Mouse (Mus musculus) E14TG2a.4 (cell line): Measurements from ENCODE around the gene Rps16.
"Not testable (repeated sequence)": the region's sequence is repeated elsewhere in the genome, so short reads cannot be mapped to it uniquely, and the experiment has no call there.

Experiments
- H3K27me3 ChIP-seq: 2 replicates; pipeline ENCODE4 v1.6.1; 2014; ENCODE audit warnings: low read length, control low read depth; ENCODE audit not compliant: insufficient read depth
- H3K36me3 ChIP-seq: 2 replicates; pipeline ENCODE4 v1.6.1; 2014; ENCODE audit warnings: low read length, control low read depth; ENCODE audit not compliant: insufficient read depth
- H3K4me1 ChIP-seq: replicated peaks from 2 replicates; pipeline ENCODE4 v1.6.1; 2014; ENCODE audit warnings: low read depth, low read length, control low read depth
- H3K4me3 ChIP-seq: replicated peaks from 2 replicates; pipeline ENCODE4 v1.5.1; 2014; ENCODE audit warnings: mild to moderate bottlenecking, low read length
- H3K9me3 ChIP-seq: 2 replicates; pipeline ENCODE4 v1.6.1; 2014; ENCODE audit warnings: low read length, control low read depth
- CTCF ChIP-seq: conservative IDR thresholded peaks from 2 replicates; pipeline ENCODE4 v1.5.1; 2014; ENCODE audit warnings: low read length
- NANOG ChIP-seq: IDR thresholded peaks from 2 replicates; pipeline ENCODE4 v1.6.1; 2014; ENCODE audit warnings: borderline replicate concordance, low read length, mixed read lengths
- POU5F1 ChIP-seq: IDR thresholded peaks from 2 replicates; pipeline ENCODE4 v1.6.1; 2014; ENCODE audit warnings: low read length, borderline replicate concordance

The Rps16 gene

DNA sequence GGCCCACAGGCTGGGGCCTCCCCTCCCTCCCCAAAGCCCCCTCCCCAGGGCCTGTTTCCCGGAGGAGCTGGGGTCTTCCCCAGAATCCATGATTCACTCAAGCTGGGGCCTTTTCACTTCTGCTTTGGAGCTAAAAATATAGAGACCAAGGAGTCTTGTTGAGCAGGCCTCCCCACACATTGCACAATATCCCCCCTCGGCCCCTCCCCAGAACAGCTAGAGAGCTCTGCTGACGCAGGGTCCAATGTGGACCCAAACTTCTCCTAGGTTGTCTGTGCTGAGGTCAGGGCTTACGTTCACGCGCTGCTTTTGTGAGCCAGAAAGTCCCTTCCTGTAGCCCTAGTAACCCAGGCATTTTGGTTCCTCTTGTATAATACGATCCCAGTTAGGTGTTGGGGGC lies 35.6 kb downstream of the Rps16 start:
- no peak overlapping the region for H3K4me3 ChIP-seq
- H3K27me3 ChIP-seq, result no peaks in the 10 kb centered on the region
- H3K36me3 ChIP-seq, result peaks cover 70% of the 10 kb centered on the region
- TF ChIP-seq POU5F1 (no peak), NANOG (no peak), CTCF (no peak)
- peaks cover 76% of the 10 kb centered on the region for H3K4me1 ChIP-seq
- H3K9me3 ChIP-seq, result no peaks in the 10 kb centered on the region

- Histone ChIP-seq H3K4me1 (peaks cover 76% of the 10 kb centered on the region), H3K4me3 (no peak overlapping the region), H3K36me3 (peaks cover 72% of the 10 kb centered on the region), H3K27me3 (no peaks in the 10 kb centered on the region), H3K9me3 (no peaks in the 10 kb centered on the region)
- TF ChIP-seq NANOG, result no peak
- peak; percentile 49 for TF ChIP-seq CTCF
Observed at GRCm38 (mm10) chr7:28386462-28386861, 36.0 kb downstream of the Rps16 start.

DNA sequence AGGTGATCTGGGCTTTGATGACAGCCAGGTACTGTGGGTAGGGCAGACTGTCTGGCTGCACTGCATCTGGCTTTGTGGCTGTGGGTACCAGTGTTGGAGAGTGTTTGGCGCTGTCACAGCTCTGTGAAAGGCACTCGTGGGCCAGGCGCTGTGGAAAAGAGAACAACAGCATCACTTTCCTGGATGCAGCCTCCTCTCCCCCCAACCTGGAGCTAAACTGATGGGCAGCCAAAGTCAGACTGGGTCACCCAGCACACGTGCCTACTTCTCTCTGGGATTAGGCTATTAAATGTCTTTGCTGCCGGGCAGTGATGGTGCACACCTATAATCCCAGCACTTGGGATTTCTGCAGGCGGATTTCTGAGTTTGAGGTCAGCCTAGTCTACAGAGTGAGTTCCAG lies 36.4 kb downstream of the Rps16 start:
- not testable (repeated sequence) for H3K27me3 ChIP-seq, H3K4me3 ChIP-seq, H3K9me3 ChIP-seq
- Histone ChIP-seq H3K36me3 (peaks cover 72% of the 10 kb centered on the region), H3K4me1 (peaks cover 76% of the 10 kb centered on the region)

DNA sequence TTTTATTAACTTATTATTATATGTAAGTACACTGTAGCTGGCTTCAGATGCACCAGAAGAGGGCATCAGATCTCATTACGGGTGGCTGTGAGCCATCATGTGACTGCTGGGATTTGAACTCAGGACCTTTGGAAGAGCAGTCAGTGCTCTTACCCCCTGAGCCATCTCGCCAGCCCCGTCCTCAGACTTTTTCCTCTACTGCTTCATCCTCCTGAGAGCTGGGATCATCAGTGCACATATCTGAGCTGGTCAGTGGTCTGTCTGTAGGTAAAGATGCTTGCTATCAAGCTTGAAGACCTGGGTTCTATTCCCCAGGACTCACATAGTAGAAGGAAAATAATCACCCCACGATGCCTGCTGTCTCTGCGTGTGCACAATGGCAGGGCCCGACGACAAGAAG lies 36.9 kb downstream of the Rps16 start:
- H3K4me3 ChIP-seq, H3K9me3 ChIP-seq, H3K27me3 ChIP-seq: not testable (repeated sequence)
- H3K4me1 ChIP-seq, result peaks cover 73% of the 10 kb centered on the region
- H3K36me3 ChIP-seq, result peaks cover 72% of the 10 kb centered on the region

DNA sequence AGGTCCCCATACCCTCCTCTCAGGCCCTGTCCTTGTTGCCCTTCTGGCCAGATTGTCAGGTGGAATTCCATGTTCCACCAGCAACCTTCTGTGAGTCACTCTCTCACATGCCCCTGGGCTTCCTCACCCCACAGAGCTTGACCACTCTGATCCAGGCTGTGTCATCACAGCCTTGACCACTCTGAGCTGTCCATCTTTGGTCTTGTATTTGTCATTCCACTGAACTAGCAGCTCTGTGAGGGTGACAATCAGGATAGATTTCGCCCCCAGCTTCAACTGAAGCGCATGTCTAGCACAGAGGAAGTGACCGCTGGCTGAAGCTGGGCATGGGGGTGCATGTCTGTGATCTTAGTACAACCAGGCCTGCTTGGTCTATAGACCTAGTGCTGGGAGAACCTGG lies 39.9 kb downstream of the Rps16 start:
- TF ChIP-seq NANOG (no peak), POU5F1 (no peak), CTCF (no peak)
- no peaks in the 10 kb centered on the region for H3K9me3 ChIP-seq
- H3K4me1 ChIP-seq, result peaks cover 55% of the 10 kb centered on the region
- H3K4me3 ChIP-seq, result no peak overlapping the region
- H3K36me3 ChIP-seq, result peaks cover 67% of the 10 kb centered on the region
- H3K27me3 ChIP-seq, result no peaks in the 10 kb centered on the region

- H3K4me3 ChIP-seq, result peak within 1 kb of the TSS; percentile 99
- TF ChIP-seq POU5F1, result no peak
- TF ChIP-seq NANOG, result no peak
- TF ChIP-seq CTCF, result no peak
- H3K27me3 ChIP-seq, result no peaks in the 10 kb centered on the region
- H3K36me3 ChIP-seq, result peaks cover 69% of the 10 kb centered on the region
- peaks cover 45% of the 10 kb centered on the region for H3K4me1 ChIP-seq
- H3K9me3 ChIP-seq, result no peaks in the 10 kb centered on the region
Observed at GRCm38 (mm10) chr7:28392429-28393271, 42.2 kb downstream of the Rps16 start, which contains the start of the genes Med29 and Paf1. Gene Med29, minus strand, starts transcription at chr7:28392708. Gene Paf1, plus strand, starts transcription at chr7:28392951.

DNA sequence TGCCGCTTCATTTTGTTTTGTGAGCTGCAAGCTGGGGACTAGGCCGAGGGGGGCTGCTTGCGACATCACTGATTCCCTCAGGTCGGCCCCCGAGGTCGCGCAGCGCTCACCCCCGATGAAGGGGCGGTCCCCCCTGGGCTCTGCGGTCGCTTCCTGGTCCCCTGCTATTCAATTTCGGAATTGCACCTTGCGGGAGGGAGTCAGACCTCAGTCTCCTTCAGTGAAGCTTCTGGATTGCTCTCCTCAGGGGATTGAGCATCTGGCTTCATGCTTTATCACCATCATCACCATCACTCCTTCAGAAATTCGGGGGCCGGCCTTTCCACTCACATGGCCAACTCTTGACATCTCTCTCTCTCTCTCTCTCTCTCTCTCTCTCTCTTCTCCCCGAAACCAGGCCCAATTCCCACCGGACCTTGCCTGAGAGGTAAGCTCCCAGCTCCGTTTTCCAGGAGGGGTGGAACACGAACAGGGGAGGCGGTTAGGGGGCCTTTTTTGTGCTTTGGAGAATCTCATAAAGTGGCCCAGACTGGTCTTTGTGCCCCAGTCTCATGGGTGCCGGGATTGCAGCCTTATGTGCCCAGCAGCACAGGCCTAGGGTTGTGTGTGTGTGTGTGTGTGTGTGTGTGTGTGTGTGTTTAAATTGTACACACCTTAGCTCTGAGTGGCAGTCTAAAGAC lies 43.0 kb downstream of the Rps16 start:
- H3K27me3 ChIP-seq, result no peaks in the 10 kb centered on the region
- H3K4me3 ChIP-seq, result peak overlapping the region; percentile 99
- H3K36me3 ChIP-seq, result peaks cover 69% of the 10 kb centered on the region
- H3K4me1 ChIP-seq, result peaks cover 45% of the 10 kb centered on the region
- TF ChIP-seq NANOG (no peak), CTCF (no peak), POU5F1 (no peak)
- no peaks in the 10 kb centered on the region for H3K9me3 ChIP-seq

GRCm38 (mm10) chr7:28395425-28395824 lies 45.0 kb downstream of the Rps16 start:
- Histone ChIP-seq H3K27me3 (no peaks in the 10 kb centered on the region), H3K36me3 (peaks cover 69% of the 10 kb centered on the region), H3K4me1 (peaks cover 43% of the 10 kb centered on the region), H3K4me3 (no peak overlapping the region), H3K9me3 (no peaks in the 10 kb centered on the region)
- TF ChIP-seq NANOG (no peak), POU5F1 (no peak), CTCF (no peak)

DNA sequence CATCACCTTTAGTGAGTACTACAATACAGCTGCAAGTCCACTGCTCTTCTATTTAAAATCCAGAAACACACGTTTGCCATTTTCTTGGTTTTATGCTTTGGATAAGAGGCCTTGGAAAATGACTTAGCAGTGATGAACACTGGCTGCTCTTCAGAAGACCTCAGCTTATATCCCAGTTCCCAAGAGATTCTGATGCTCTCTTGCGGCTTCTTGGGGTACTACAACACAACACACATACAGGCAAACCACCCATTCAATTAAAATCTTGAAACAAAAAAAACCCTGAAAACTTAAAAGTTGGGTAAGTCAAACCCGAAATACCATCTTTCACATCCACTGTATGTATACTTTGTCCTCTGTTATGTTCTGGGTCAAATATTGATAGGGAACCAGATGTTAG lies 47.5 kb downstream of the Rps16 start:
- Histone ChIP-seq H3K4me1 (peaks cover 46% of the 10 kb centered on the region), H3K36me3 (peaks cover 87% of the 10 kb centered on the region), H3K27me3 (no peaks in the 10 kb centered on the region), H3K9me3 (no peaks in the 10 kb centered on the region), H3K4me3 (no peak overlapping the region)
- TF ChIP-seq CTCF (peak; percentile 84), NANOG (no peak)
